20 mouse cellular contexts compared by ENCODE assay signal in genomic region chr1:125575458-125576114, GRCm38 (mm10). TPM values are rescaled to one million over a fixed set of nuclear protein-coding genes. Genes with fewer than 3 reads are reported as not detected.
DNase-seq lines count a peak whose midpoint lies in the region; ATAC-seq and TF ChIP-seq lines count a peak whose summit lies in the region.
"Had no signal": no experiment of that assay in that cellular context is flagged by ENCODE, and none has a peak within 500 bp of the region (broad histone marks: within the 10 kb centered on the region; RNA-seq: fewer than 3 reads in every experiment).

No protein-coding gene starts in this region.

- intact Hi-C loops in heart, postnatal 14 days (cut with DNase I) = loop anchor here (2.0 kb wide), 1 partner anchor 57 kb away; no protein-coding TSS in a partner anchor
- intact Hi-C loops in left cerebral cortex, postnatal 36 days (cut with DNase I) = no loop called here

- no peaks in the 10 kb centered on the region for H3K27me3 ChIP-seq in heart, embryonic 13.5 days (replicated peaks)
- H3K27me3 ChIP-seq: neural tube, embryonic 15.5 days had no signal

- peak; percentile 93 for DNase-seq in heart, adult 11 months
- DNase-seq in heart, postnatal 14 days = no peak
- DNase-seq in heart, postnatal 4 days = peak; percentile 35
- DNase-seq in layer of hippocampus, adult 18-20 months (ENCODE audit: low spot score in 2 of 2) = no peak
- no peak for DNase-seq in adrenal gland, adult 2 months
- DNase-seq in left cerebral cortex, postnatal 36 days (ENCODE audit: low spot score in 2 of 2) = no peak
- DNase-seq: adrenal gland, postnatal 25 days; cerebellum, adult 9-11 months; kidney, adult 2 months; liver had no signal

- peak; percentile 77; the same call in 1 of the 2 replicates for ATAC-seq in heart, embryonic 13.5 days (ENCODE audit: extremely low read depth, insufficient number of reproducible peaks, low FRiP score, low TSS enrichment)
- ATAC-seq: forebrain, embryonic 16.5 days; lung, postnatal 0 days had no signal

- H3K9ac ChIP-seq in heart, embryonic 13.5 days = peak overlapping the region; percentile 56
- H3K9ac ChIP-seq: hindbrain, embryonic 14.5 days; neural tube, embryonic 15.5 days had no signal

- H3K36me3 ChIP-seq in heart, embryonic 13.5 days = peaks cover 86% of the 10 kb centered on the region

- 37% methylated on average over 10 of the region's 10 CpGs for WGBS in heart, embryonic 13.5 days

- TF ChIP-seq CTCF in cortical plate, adult 2 months (IDR thresholded peaks at IDR 0.05; ENCODE audit: extremely low read depth, insufficient read depth, low read length) = no peak

- no peak for TF ChIP-seq POLR2A in cortical plate, adult 2 months (IDR thresholded peaks at IDR 0.05; ENCODE audit: extremely low read depth, insufficient read depth, low read length)

- no peak overlapping the region for H3K4me3 ChIP-seq in cortical plate, adult 2 months (ENCODE audit: insufficient read depth, low read length)
- H3K4me3 ChIP-seq in heart, embryonic 13.5 days = no peak overlapping the region
- H3K4me3 ChIP-seq: forebrain, embryonic 10.5 days; limb, embryonic 10.5 days; neural tube, embryonic 15.5 days had no signal

- H3K4me2 ChIP-seq in heart, embryonic 13.5 days = peak overlapping the region; percentile 32
- H3K4me2 ChIP-seq: hindbrain, embryonic 14.5 days; midbrain, embryonic 11.5 days; neural tube, embryonic 15.5 days had no signal

- no peaks in the 10 kb centered on the region for H3K4me1 ChIP-seq in cortical plate, adult 2 months (ENCODE audit: control insufficient read depth, insufficient read depth, low read length)
- H3K4me1 ChIP-seq in heart, embryonic 13.5 days = peaks cover 24% of the 10 kb centered on the region
- H3K4me1 ChIP-seq: forebrain, embryonic 10.5 days; limb, embryonic 10.5 days; neural tube, embryonic 15.5 days had no signal

- 0 out of 2 replicates have a peak overlapping the region, but pooled peaks have one; percentile 32 for H3K27ac ChIP-seq in cortical plate, adult 2 months (ENCODE audit: insufficient read depth, low read length)
- peak overlapping the region; percentile 99 for H3K27ac ChIP-seq in heart, embryonic 13.5 days (replicated peaks)
- H3K27ac ChIP-seq: forebrain, embryonic 10.5 days; hindbrain, embryonic 14.5 days; kidney, postnatal 0 days; limb, embryonic 10.5 days; neural tube, embryonic 15.5 days had no signal

- H3K9me3 ChIP-seq in heart, embryonic 13.5 days = no peaks in the 10 kb centered on the region
- H3K9me3 ChIP-seq: forebrain, embryonic 10.5 days; limb, embryonic 10.5 days; neural tube, embryonic 15.5 days had no signal

RNA-seq across cellular contexts. Expression of gene Slc35f5, which starts 15.2 kb away (rescaled TPM):
- total RNA-seq in heart, postnatal 14 days (2021) = 100 to 1,000 TPM in 1 of 2 experiments, 10 to 100 TPM in 1; 93.9 to 118 TPM
- 20.1 and 21.9 TPM in 2 replicates for polyA plus RNA-seq in cortical plate, adult 2 months (2012; rRNA removed)
- polyA plus RNA-seq in heart, embryonic 13.5 days (2015; fragmentation: Nextera tagmentation; extraction: Ambion mirVana) = 53.8 and 67.1 TPM in 2 replicates
- 10 to 100 TPM; 79.2 to 82.8 TPM for total RNA-seq in heart, postnatal 4 days (2021)
- total RNA-seq in layer of hippocampus, adult 18-20 months (2021) = 10 to 100 TPM; 23.7 to 29.4 TPM
- total RNA-seq in adrenal gland, adult 2 months (2021) = 10 to 100 TPM; 36.1 to 36.2 TPM
- polyA plus RNA-seq in adrenal gland, adult 2 months (2012; rRNA removed) = 10.1 and 11.2 TPM in 2 replicates
- total RNA-seq in left cerebral cortex, postnatal 36 days (2021) = 10 to 100 TPM; 22.8 to 24.4 TPM

Comparison
In these comparisons a context has a peak if more than half of its experiments do, and no peak if none do; other contexts are left out.
1. DNase-seq: peak in heart, adult 11 months (single experiment) and heart, postnatal 4 days (single experiment); none in heart, postnatal 14 days (0 of 2), layer of hippocampus, adult 18-20 months (0 of 2), adrenal gland, adult 2 months (single experiment) and left cerebral cortex, postnatal 36 days (0 of 2).